Mouse (Mus musculus) MEL (cell line): ENCODE data around the gene Pradc1. TPM values are rescaled to one million over a fixed set of nuclear protein-coding genes. Genes with fewer than 3 reads are reported as not detected.
A peak's percentile ranks its signal among the peaks of the same experiment; 100 is the strongest.

Experiments used
- DNase-seq: peaks from one replicate; pipeline ENCODE4 v3.0.0; 2011; ENCODE audit warnings: low read depth, low spot score
- H3K27ac ChIP-seq: 2 replicates; pipeline ENCODE4 v1.5.1; 2012; ENCODE audit warnings: low read depth, mild to moderate bottlenecking, control low read depth, low read length, moderate library complexity; ENCODE audit not compliant: control insufficient read depth
- H3K27me3 ChIP-seq, 2 experiments: fragments of 150-350 bp in 1 of 2; sonication (generic) in 1 of 2; 2 replicates each; pipeline ENCODE4 v1.6.1; 2012; ENCODE audit warnings: low read length in 2 of 2, mild to moderate bottlenecking in 2 of 2, improper control_type of control experiment in 1 of 2, moderate library complexity in 1 of 2; ENCODE audit not compliant: insufficient read depth in 2 of 2, control insufficient read depth in 1 of 2
- H3K36me3 ChIP-seq, 2 experiments: 2 replicates each; pipeline ENCODE4 v1.6.1; 2012 to 2014; ENCODE audit warnings: low read length in 2 of 2, improper control_type of control experiment in 1 of 2, inconsistent platforms in 1 of 2, mild to moderate bottlenecking in 1 of 2; ENCODE audit not compliant: insufficient read depth in 2 of 2, control insufficient read depth in 1 of 2
- H3K4me1 ChIP-seq, 2 experiments: fragments of 150-350 bp in 1 of 2; sonication (generic) in 1 of 2; 2 replicates each; pipeline ENCODE4 v1.6.1; 2012; ENCODE audit warnings: low read length in 2 of 2, improper control_type of control experiment in 1 of 2, mild to moderate bottlenecking in 1 of 2; ENCODE audit not compliant: insufficient read depth in 2 of 2, control insufficient read depth in 1 of 2
- H3K4me3 ChIP-seq, 2 experiments: fragments of 150-350 bp in 1 of 2; sonication (generic) in 1 of 2; 2 replicates each; pipeline ENCODE4 v1.5.1; 2012; ENCODE audit warnings: low read depth in 2 of 2, low read length in 2 of 2, mild to moderate bottlenecking in 2 of 2, moderate library complexity in 2 of 2, control low read depth in 1 of 2, improper control_type of control experiment in 1 of 2; ENCODE audit not compliant: control insufficient read depth in 1 of 2, insufficient read depth in 1 of 2
- H3K79me2 ChIP-seq: 2 replicates; pipeline ENCODE4 v1.6.1; 2012; ENCODE audit warnings: mild to moderate bottlenecking, low read length, moderate library complexity; ENCODE audit not compliant: control insufficient read depth, poor library complexity, insufficient read depth
- H3K9ac ChIP-seq: 2 replicates; pipeline ENCODE4 v1.6.1; 2012; ENCODE audit warnings: low read depth, mild to moderate bottlenecking, control low read depth, low read length, moderate library complexity; ENCODE audit not compliant: control insufficient read depth, poor library complexity, severe bottlenecking
- H3K9me3 ChIP-seq: fragments of 150-350 bp; sonication (generic); replicated peaks from 2 replicates; pipeline ENCODE4 v1.6.1; 2012; ENCODE audit warnings: mild to moderate bottlenecking, low read length, improper control_type of control experiment, moderate library complexity; ENCODE audit not compliant: insufficient read depth
- CHD1 ChIP-seq: IDR thresholded peaks from 2 replicates; pipeline ENCODE4 v1.6.1; 2012; ENCODE audit warnings: low read depth, mild to moderate bottlenecking, inconsistent platforms, low read length, improper control_type of control experiment
- CHD2 ChIP-seq: IDR thresholded peaks from 2 replicates; pipeline ENCODE4 v1.6.1; 2011; ENCODE audit warnings: low read length, improper control_type of control experiment
- CTCF ChIP-seq, 3 experiments: IDR thresholded peaks in 2 of 3; conservative IDR thresholded peaks in 1 of 3; 2 replicates each; pipeline ENCODE4 v1.5.1; 2011 to 2012; ENCODE audit warnings: low read length in 3 of 3, low read depth in 2 of 3, mild to moderate bottlenecking in 2 of 3, improper control_type of control experiment in 1 of 3, inconsistent platforms in 1 of 3, mixed read lengths in 1 of 3, moderate library complexity in 1 of 3; ENCODE audit not compliant: control insufficient read depth in 1 of 3, insufficient read depth in 1 of 3, poor library complexity in 1 of 3, severe bottlenecking in 1 of 3
- E2F4 ChIP-seq: IDR thresholded peaks from 2 replicates; pipeline ENCODE4 v1.6.1; 2011; ENCODE audit warnings: low read depth, low read length, improper control_type of control experiment, borderline replicate concordance
- ELF1 ChIP-seq: IDR thresholded peaks from 2 replicates; pipeline ENCODE4 v1.6.1; 2014; ENCODE audit warnings: low read depth, mild to moderate bottlenecking, inconsistent platforms, low read length, improper control_type of control experiment, moderate library complexity
- ETS1 ChIP-seq: IDR thresholded peaks from 2 replicates; pipeline ENCODE4 v1.6.1; 2012; ENCODE audit warnings: low read depth, mild to moderate bottlenecking, inconsistent platforms, low read length, improper control_type of control experiment, moderate library complexity
- GATA1 ChIP-seq: IDR thresholded peaks from 2 replicates; pipeline ENCODE4 v1.6.1; 2011; ENCODE audit warnings: low read depth, low read length, improper control_type of control experiment
- HCFC1 ChIP-seq: IDR thresholded peaks from 2 replicates; pipeline ENCODE4 v1.6.1; 2012; ENCODE audit warnings: low read depth, mild to moderate bottlenecking, inconsistent platforms, low read length, improper control_type of control experiment, moderate library complexity
- KAT2A ChIP-seq: conservative IDR thresholded peaks from 2 replicates; pipeline ENCODE4 v1.6.1; 2012; ENCODE audit warnings: low read depth, low read length, improper control_type of control experiment, inconsistent platforms
- MAX ChIP-seq: IDR thresholded peaks from 2 replicates; pipeline ENCODE4 v1.6.1; 2011; ENCODE audit warnings: low read length, improper control_type of control experiment
- MAZ ChIP-seq: IDR thresholded peaks from 2 replicates; pipeline ENCODE4 v1.6.1; 2012; ENCODE audit warnings: low read depth, mild to moderate bottlenecking, inconsistent platforms, low read length, improper control_type of control experiment
- MEF2A ChIP-seq: IDR thresholded peaks from 2 replicates; pipeline ENCODE4 v1.6.1; 2014; ENCODE audit warnings: low read depth, mild to moderate bottlenecking, inconsistent platforms, low read length, improper control_type of control experiment; ENCODE audit not compliant: poor library complexity, insufficient replicate concordance, severe bottlenecking; ENCODE audit errors: extremely low read depth
- MXI1 ChIP-seq: IDR thresholded peaks from 2 replicates; pipeline ENCODE4 v1.6.1; 2011; ENCODE audit warnings: mild to moderate bottlenecking, low read depth, low read length, improper control_type of control experiment
- MYC ChIP-seq: IDR thresholded peaks from 2 replicates; pipeline ENCODE4 v1.6.1; 2011; ENCODE audit warnings: low read depth, mild to moderate bottlenecking, low read length, improper control_type of control experiment, moderate library complexity
- NELFE ChIP-seq: IDR thresholded peaks from 2 replicates; pipeline ENCODE4 v1.6.1; 2011; ENCODE audit warnings: low read depth, low read length, improper control_type of control experiment
- POLR2A ChIP-seq, 2 experiments: IDR thresholded peaks; 2 replicates each; pipeline ENCODE4 v1.6.1; 2011 to 2012; ENCODE audit warnings: low read length in 2 of 2, mild to moderate bottlenecking in 2 of 2, control low read depth in 1 of 2, improper control_type of control experiment in 1 of 2, low read depth in 1 of 2, moderate library complexity in 1 of 2; ENCODE audit not compliant: control insufficient read depth in 1 of 2, insufficient read depth in 1 of 2, poor library complexity in 1 of 2
- POLR2AphosphoS2 ChIP-seq: IDR thresholded peaks from 2 replicates; pipeline ENCODE4 v1.6.1; 2011; ENCODE audit warnings: low read length, improper control_type of control experiment
- POLR2AphosphoS5 ChIP-seq: IDR thresholded peaks from 2 replicates; pipeline ENCODE4 v1.6.1; 2012; ENCODE audit warnings: low read depth, borderline replicate concordance, mild to moderate bottlenecking, inconsistent platforms, low read length, moderate library complexity, mixed read lengths
- RCOR1 ChIP-seq: IDR thresholded peaks from 2 replicates; pipeline ENCODE4 v1.6.1; 2012; ENCODE audit warnings: low read depth, mild to moderate bottlenecking, inconsistent platforms, low read length, improper control_type of control experiment
- SIN3A ChIP-seq: IDR thresholded peaks from 2 replicates; pipeline ENCODE4 v1.6.1; 2012; ENCODE audit warnings: low read length, improper control_type of control experiment, inconsistent platforms
- SMC3 ChIP-seq: IDR thresholded peaks from 2 replicates; pipeline ENCODE4 v1.6.1; 2011; ENCODE audit warnings: low read depth, low read length, improper control_type of control experiment
- TBP ChIP-seq: IDR thresholded peaks from 2 replicates; pipeline ENCODE4 v1.8.0; 2011; ENCODE audit warnings: low read depth, low read length, improper control_type of control experiment
- TCF12 ChIP-seq: IDR thresholded peaks from 2 replicates; pipeline ENCODE4 v1.6.1; 2014; ENCODE audit warnings: low read depth, mild to moderate bottlenecking, inconsistent platforms, low read length, improper control_type of control experiment, moderate library complexity
- USF1 ChIP-seq: IDR thresholded peaks from 2 replicates; pipeline ENCODE4 v1.6.1; 2014; ENCODE audit warnings: low read depth, mild to moderate bottlenecking, inconsistent platforms, low read length, improper control_type of control experiment, moderate library complexity
- USF2 ChIP-seq, 2 experiments: IDR thresholded peaks; 2 replicates each; pipeline ENCODE4 v1.6.1; 2011 to 2012; ENCODE audit warnings: improper control_type of control experiment in 2 of 2, low read length in 2 of 2, borderline replicate concordance in 1 of 2, inconsistent platforms in 1 of 2, low read depth in 1 of 2, mild to moderate bottlenecking in 1 of 2; ENCODE audit not compliant: insufficient read depth in 1 of 2
- polyA plus RNA-seq, 2 experiments: library from polyadenylated mRNA; stranded (reverse) in 1 of 2; unstranded in 1 of 2; fragments of >175 nt in 1 of 2; fragments of >200 nt in 1 of 2; gene quantifications; 2 replicates each; pipeline versions ENCODE4 v1.2.1 to v1.2.4; 2012; ENCODE audit warnings: low replicate concordance in 2 of 2, low read depth in 1 of 2; ENCODE audit not compliant: insufficient read length in 2 of 2, insufficient read depth in 1 of 2, missing spikeins in 1 of 2
- total RNA-seq: library from RNA; depleted of rRNA; stranded (reverse); fragments of 300-350 nt; gene quantifications from 2 replicates; pipeline ENCODE4 v1.2.3, GENCODE M21; 2012

Gene Pradc1
- total and polyA plus RNA-seq, 3 experiments = 33.6 to 47.9 TPM; not detected in 1

GRCm38 (mm10) chr6:85436204-85436603 is 15.6 kb downstream of the Pradc1 start:
- peaks cover 8 to 21% of the 10 kb centered on the region in 2 experiments; a peak in 3 of 4 replicates for H3K36me3 ChIP-seq
- no peak for DNase-seq
- no peaks in the 10 kb centered on the region for H3K27me3 ChIP-seq
- H3K4me1 ChIP-seq = peaks cover 4 to 15% of the 10 kb centered on the region in 2 experiments
- TF ChIP-seq POLR2AphosphoS2 (no peak), ETS1 (no peak), E2F4 (no peak), SMC3 (no peak), USF2 (IDR thresholded peaks at IDR 0.05; ENCODE audit: borderline replicate concordance in 1 of 2, insufficient read depth in 1 of 2, low read depth in 1 of 2, low read length in 2 of 2) (no peak), MEF2A (no peak), MAX (no peak), NELFE (no peak)
- H3K9me3 ChIP-seq = no peaks in the 10 kb centered on the region
- no peak overlapping the region for H3K27ac ChIP-seq
- H3K4me3 ChIP-seq = no peak overlapping the region
- H3K79me2 ChIP-seq = peaks cover 47% of the 10 kb centered on the region
- no peak overlapping the region for H3K9ac ChIP-seq

- peaks cover 4 to 17% of the 10 kb centered on the region in 2 experiments for H3K4me1 ChIP-seq
- no peak for TF ChIP-seq RCOR1
- peak overlapping the region; percentile 7 for H3K9ac ChIP-seq
- no peaks in the 10 kb centered on the region for H3K9me3 ChIP-seq
- no peak overlapping the region for H3K27ac ChIP-seq
- H3K79me2 ChIP-seq = peaks cover 47% of the 10 kb centered on the region
- peaks cover 2 to 21% of the 10 kb centered on the region in 2 experiments; a peak in 3 of 4 replicates for H3K36me3 ChIP-seq
- DNase-seq = no peak
- peaks cover 0 to under 1% of the 10 kb centered on the region in 2 experiments; a peak in 1 of 4 replicates for H3K27me3 ChIP-seq
- no peak overlapping the region for H3K4me3 ChIP-seq
Measured at GRCm38 (mm10) chr6:85433865-85434264, 17.9 kb downstream of the Pradc1 start.

GRCm38 (mm10) chr6:85431842-85432431 is 19.8 kb downstream of the Pradc1 start, which contains the start of gene Smyd5:
Gene Smyd5, plus strand, starts transcription at chr6:85431989.
- TF ChIP-seq KAT2A (no peak; the same call in 1 of the 2 replicates), POLR2AphosphoS5 (no peak), GATA1 (no peak), ELF1 (peak; percentile 7; the same call in 1 of the 2 replicates), SIN3A (peak; percentile 99), CTCF (IDR thresholded peaks at IDR 0.05 in 2 of 3, conservative IDR thresholded peaks at IDR 0.05 in 1 of 3; ENCODE audit: control insufficient read depth in 1 of 3, insufficient read depth in 1 of 3, low read depth in 2 of 3, low read length in 3 of 3, poor library complexity in 1 of 3, severe bottlenecking in 1 of 3) (no peak), MAX (peak; percentile 93), TBP (0 out of 2 replicates have a peak, but pooled peaks have one; percentile 40), POLR2A (IDR thresholded peaks at IDR 0.05; ENCODE audit: control insufficient read depth in 1 of 2, insufficient read depth in 1 of 2, low read depth in 1 of 2, low read length in 2 of 2, poor library complexity in 1 of 2) (peak; percentile 67 to 76; a peak in 2 of 4 replicates), NELFE (peak; percentile 73), TCF12 (peak; percentile 20; the same call in 1 of the 2 replicates), POLR2AphosphoS2 (peak; percentile 48; the same call in 1 of the 2 replicates), MYC (peak; percentile 97), CHD1 (no peak), USF1 (0 out of 2 replicates have a peak, but pooled peaks have one; percentile 5), MXI1 (peak; percentile 100), HCFC1 (peak; percentile 85), MAZ (peak; percentile 88), CHD2 (peak; percentile 35), SMC3 (0 out of 2 replicates have a peak, but pooled peaks have one; percentile 2)
- TF ChIP-seq, all 39 proteins: peak for 15
- DNase-seq = peak; percentile 91
- Histone ChIP-seq H3K27ac (peak within 1 kb of the TSS; percentile 42), H3K27me3 (peaks cover 4 to 12% of the 10 kb centered on the region in 2 experiments), H3K9me3 (no peaks in the 10 kb centered on the region), H3K4me3 (peak within 1 kb of the TSS; percentile 89 to 94), H3K4me1 (peaks cover 4 to 17% of the 10 kb centered on the region in 2 experiments), H3K36me3 (peaks cover 0 to 21% of the 10 kb centered on the region in 2 experiments; a peak in 2 of 4 replicates), H3K79me2 (peaks cover 40% of the 10 kb centered on the region), H3K9ac (peak within 1 kb of the TSS; percentile 94)
